Mouse (Mus musculus) testis, adult 2 months (tissue): ENCODE measurements around the gene Phkb. TPM values are rescaled to one million over a fixed set of nuclear protein-coding genes. Genes with fewer than 3 reads are reported as not detected.
"Not testable (repeated sequence)": the region's sequence is repeated elsewhere in the genome, so short reads cannot be mapped to it uniquely, and the experiment has no call there.

Source experiments
- H3K27ac ChIP-seq: fragments of 200-500 bp; 2 replicates; pipeline ENCODE4 v1.5.1; 2012; ENCODE audit warnings: low read depth, low read length; ENCODE audit not compliant: control insufficient read depth, insufficient read depth
- H3K27me3 ChIP-seq: fragments of 200-500 bp; 2 replicates; pipeline ENCODE4 v1.6.1; 2012; ENCODE audit warnings: mild to moderate bottlenecking, low read length, moderate library complexity; ENCODE audit not compliant: control insufficient read depth, insufficient read depth
- H3K36me3 ChIP-seq: fragments of 200-500 bp; 2 replicates; pipeline ENCODE4 v1.6.1; 2012; ENCODE audit warnings: mild to moderate bottlenecking, low read length; ENCODE audit not compliant: control insufficient read depth, insufficient read depth
- H3K4me1 ChIP-seq: fragments of 200-500 bp; 2 replicates; pipeline ENCODE4 v1.6.1; 2012; ENCODE audit warnings: low read length; ENCODE audit not compliant: control insufficient read depth, insufficient read depth
- H3K4me3 ChIP-seq: fragments of 200-500 bp; 2 replicates; pipeline ENCODE4 v1.5.1; 2012; ENCODE audit warnings: low read depth, mild to moderate bottlenecking, low read length, moderate library complexity, mixed read lengths; ENCODE audit not compliant: control insufficient read depth
- CTCF ChIP-seq: fragments of 200-500 bp; IDR thresholded peaks from 2 replicates; pipeline ENCODE4 v1.5.1; 2012; ENCODE audit warnings: low read depth, mild to moderate bottlenecking, inconsistent platforms, low read length, moderate library complexity; ENCODE audit not compliant: control insufficient read depth, insufficient read depth, insufficient replicate concordance
- POLR2A ChIP-seq: fragments of 200-500 bp; IDR thresholded peaks from 2 replicates; pipeline ENCODE4 v1.6.1; 2012; ENCODE audit warnings: low read depth, mild to moderate bottlenecking, inconsistent platforms, low read length, moderate library complexity; ENCODE audit not compliant: control insufficient read depth
- polyA plus RNA-seq: library from polyadenylated mRNA; depleted of rRNA; stranded (reverse); fragments of >200 nt; gene quantifications from 2 replicates; pipeline ENCODE4 v1.2.3, GENCODE M21; 2012; rRNA removed

Phkb gene
- polyA plus RNA-seq, result 2.9 TPM in 2 replicates

- H3K4me1 ChIP-seq, result no peaks in the 10 kb centered on the region; the same call in 1 of the 2 replicates
- no peaks in the 10 kb centered on the region for H3K27me3 ChIP-seq
- no peak for TF ChIP-seq CTCF
- peak; percentile 88 for TF ChIP-seq POLR2A
- no peaks in the 10 kb centered on the region for H3K36me3 ChIP-seq
- peak within 1 kb of the TSS; percentile 95 for H3K27ac ChIP-seq
- H3K4me3 ChIP-seq, result peak within 1 kb of the TSS; percentile 95
These were observed at the start of gene Phkb, which contains the start of gene Itfg1 for GRCm38 (mm10) chr8:85840657-85841488. TSS of gene Phkb (plus strand) at chr8:85840959. TSS of gene Itfg1 (minus strand) at chr8:85840921.

GRCm38 (mm10) chr8:85796392-85796791 is 44.4 kb upstream of the Phkb start:
- not testable (repeated sequence) for H3K4me3 ChIP-seq, H3K27me3 ChIP-seq, H3K27ac ChIP-seq, H3K4me1 ChIP-seq, H3K36me3 ChIP-seq

- H3K36me3 ChIP-seq, result no peaks in the 10 kb centered on the region
- no peak overlapping the region for H3K4me3 ChIP-seq
- no peak for TF ChIP-seq CTCF
- TF ChIP-seq POLR2A, result no peak
- H3K27ac ChIP-seq, result no peak overlapping the region
- H3K4me1 ChIP-seq, result no peaks in the 10 kb centered on the region
- H3K27me3 ChIP-seq, result no peaks in the 10 kb centered on the region
These were observed 40.6 kb upstream of the Phkb start for GRCm38 (mm10) chr8:85800164-85800563.

GRCm38 (mm10) chr8:85801408-85801807 is 39.4 kb upstream of the Phkb start:
- no peak for TF ChIP-seq CTCF
- TF ChIP-seq POLR2A, result no peak

GRCm38 (mm10) chr8:85813621-85814020 is 27.1 kb upstream of the Phkb start:
- no peaks in the 10 kb centered on the region for H3K4me1 ChIP-seq
- no peak overlapping the region for H3K4me3 ChIP-seq
- no peaks in the 10 kb centered on the region for H3K27me3 ChIP-seq
- H3K36me3 ChIP-seq, result no peaks in the 10 kb centered on the region
- H3K27ac ChIP-seq, result no peak overlapping the region
- TF ChIP-seq POLR2A (no peak), CTCF (no peak)

More at GRCm38 (mm10) chr8:85801408-85801807, 39.4 kb upstream of the Phkb start:
- Histone ChIP-seq H3K27me3 (no peaks in the 10 kb centered on the region), H3K27ac (no peak overlapping the region), H3K36me3 (no peaks in the 10 kb centered on the region), H3K4me3 (no peak overlapping the region), H3K4me1 (no peaks in the 10 kb centered on the region)

GRCm38 (mm10) chr8:85839916-85840656 is 673 bp upstream of the Phkb start:
- Histone ChIP-seq H3K4me3 (peak overlapping the region; percentile 95), H3K36me3 (no peaks in the 10 kb centered on the region; the same call in 1 of the 2 replicates), H3K4me1 (no peaks in the 10 kb centered on the region; the same call in 1 of the 2 replicates), H3K27me3 (no peaks in the 10 kb centered on the region), H3K27ac (peak overlapping the region; percentile 95)
- no peak for TF ChIP-seq CTCF
- TF ChIP-seq POLR2A, result no peak

DNA sequence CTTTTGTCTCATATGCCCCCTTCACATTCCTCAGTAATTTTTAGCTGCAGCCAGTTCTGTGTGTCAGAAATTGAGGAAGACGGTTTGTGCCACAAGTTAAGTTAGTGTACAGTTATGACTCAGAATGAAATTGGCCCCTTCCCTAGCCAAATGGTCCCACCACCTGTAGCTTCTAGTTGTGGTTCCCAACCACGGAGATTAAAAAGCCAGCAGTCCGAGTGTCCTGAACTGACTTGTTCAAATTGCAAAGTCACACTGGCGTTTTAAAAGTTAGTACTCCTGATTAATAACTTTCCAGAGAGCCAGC is 683 bp downstream of the Phkb start:
- no peaks in the 10 kb centered on the region; the same call in 1 of the 2 replicates for H3K4me1 ChIP-seq
- TF ChIP-seq POLR2A, result no peak
- TF ChIP-seq CTCF, result no peak
- no peaks in the 10 kb centered on the region for H3K27me3 ChIP-seq
- peak overlapping the region; percentile 95 for H3K4me3 ChIP-seq
- H3K27ac ChIP-seq, result peak overlapping the region; percentile 95; the same call in 1 of the 2 replicates
- H3K36me3 ChIP-seq, result no peaks in the 10 kb centered on the region
